Mouse (Mus musculus): Measurements from ENCODE around the gene Copg2. TPM values are rescaled to one million over a fixed set of nuclear protein-coding genes. Genes with fewer than 3 reads are reported as not detected.

Gene Copg2
- polyA plus RNA-seq, 1 experiment from 2014 or later: 19.6 TPM

DNA sequence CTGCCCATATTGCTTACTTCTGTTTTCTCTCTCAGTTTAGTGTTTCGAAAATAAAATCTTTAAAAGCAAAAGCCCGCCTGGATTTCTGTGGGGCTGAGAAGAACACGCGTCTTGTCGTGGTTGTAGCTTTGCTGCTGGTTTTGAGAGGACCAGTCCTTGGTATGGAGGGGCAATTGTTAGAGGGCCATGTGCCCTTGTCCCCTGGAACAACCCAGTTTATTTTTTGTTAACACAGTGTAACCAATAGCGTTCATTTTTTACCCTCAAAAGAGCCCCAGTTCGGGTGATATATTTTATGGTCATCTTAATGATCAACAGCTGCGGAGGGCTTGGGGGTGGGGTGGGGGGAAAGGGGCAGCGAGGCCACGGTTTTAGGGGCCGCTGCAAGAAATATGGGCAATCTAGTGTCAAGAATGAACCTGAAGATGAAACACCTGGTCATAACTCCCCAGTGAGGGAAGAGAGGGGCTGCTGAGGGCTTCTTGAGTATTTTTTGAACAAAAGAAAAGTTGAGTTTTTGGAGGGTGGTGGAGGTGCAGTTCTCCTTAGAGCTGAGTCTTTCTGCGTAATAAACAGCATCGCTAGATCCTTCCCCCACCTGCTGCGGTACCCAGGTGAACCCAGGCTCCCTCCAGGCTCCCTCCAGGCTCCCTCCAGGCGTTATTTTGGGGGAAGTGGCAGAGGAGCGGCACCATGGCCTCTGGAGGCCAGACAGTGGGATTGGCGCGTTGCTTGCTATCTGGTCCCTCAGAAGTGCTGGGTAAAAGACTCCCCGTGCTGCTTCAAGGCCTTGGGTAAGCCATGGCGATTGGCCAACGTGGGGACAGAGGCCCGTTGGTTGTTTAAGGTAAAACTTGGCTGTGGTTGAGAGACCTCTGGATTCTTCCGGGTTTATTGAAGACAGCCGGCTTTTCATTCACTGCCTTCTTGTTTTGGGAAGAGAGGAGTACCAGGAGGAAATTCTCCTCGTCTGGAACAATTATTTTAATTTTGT lies 185.9 kb downstream of the Copg2 start:
- Histone ChIP-seq H3K4me2 (no peak overlapping the region), H3K27me3 (no peaks in the 10 kb centered on the region), H3K36me3 (no peaks in the 10 kb centered on the region), H3K9me3 (replicated peaks) (no peaks in the 10 kb centered on the region), H3K9ac (no peak overlapping the region), H3K27ac (peak overlapping the region; percentile 9; the same call in 1 of the 2 replicates), H3K4me1 (replicated peaks) (peaks cover 3% of the 10 kb centered on the region), H3K4me3 (no peak overlapping the region)
- 61% methylated on average over 25 of the region's 25 CpGs for WGBS
- no peak for ATAC-seq (replicated peaks; ENCODE audit: insufficient number of reproducible peaks, insufficient read depth, low FRiP score, low read depth)

DNA sequence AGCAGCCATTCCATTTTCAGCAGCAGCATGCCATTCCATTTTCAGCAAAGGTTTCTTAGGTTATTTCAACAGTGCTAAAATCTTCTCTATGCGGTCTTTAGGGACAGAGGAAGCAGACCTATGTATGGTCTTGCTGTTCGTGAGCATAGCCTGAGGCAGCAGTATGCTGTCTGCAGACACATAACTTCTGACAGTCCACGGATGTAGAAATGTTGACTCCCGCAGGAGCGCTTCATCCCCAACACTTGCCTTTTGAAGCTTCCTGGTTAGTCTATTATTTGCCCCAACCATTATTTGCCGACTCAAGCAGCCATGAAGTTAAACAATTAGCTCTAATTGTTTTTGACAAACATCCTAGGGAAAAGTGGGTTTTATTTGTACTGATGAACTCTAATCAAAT lies 187.5 kb downstream of the Copg2 start:
- 72% methylated on average over 6 of the region's 6 CpGs for WGBS
- H3K36me3 ChIP-seq: no peaks in the 10 kb centered on the region

GRCm38 (mm10) chr6:30703977-30704602 lies 192.5 kb downstream of the Copg2 start:
- peaks cover 21% of the 10 kb centered on the region for H3K4me1 ChIP-seq (replicated peaks)
- peak; percentile 67 for ATAC-seq (replicated peaks; ENCODE audit: insufficient number of reproducible peaks, insufficient read depth, low FRiP score, low read depth)
- no peaks in the 10 kb centered on the region for H3K27me3 ChIP-seq
- no peaks in the 10 kb centered on the region for H3K9me3 ChIP-seq (replicated peaks)
- no peak overlapping the region for H3K4me2 ChIP-seq
- H3K36me3 ChIP-seq: no peaks in the 10 kb centered on the region
- H3K27ac ChIP-seq: peak overlapping the region; percentile 55
- WGBS: 55% methylated on average over 9 of the region's 9 CpGs
- H3K4me3 ChIP-seq: no peak overlapping the region
- no peak overlapping the region for H3K9ac ChIP-seq

More for the DNA sequence above, 187.5 kb downstream of the Copg2 start:
- Histone ChIP-seq H3K27me3 (no peaks in the 10 kb centered on the region), H3K4me3 (no peak overlapping the region), H3K4me1 (replicated peaks) (peaks cover 6% of the 10 kb centered on the region), H3K9ac (no peak overlapping the region), H3K4me2 (no peak overlapping the region), H3K27ac (no peak overlapping the region), H3K9me3 (replicated peaks) (no peaks in the 10 kb centered on the region)
- ATAC-seq (replicated peaks; ENCODE audit: insufficient number of reproducible peaks, insufficient read depth, low FRiP score, low read depth): no peak

GRCm38 (mm10) chr6:30703476-30703875 lies 193.1 kb downstream of the Copg2 start:
- Histone ChIP-seq H3K36me3 (no peaks in the 10 kb centered on the region), H3K27ac (peak overlapping the region; percentile 55), H3K9ac (no peak overlapping the region), H3K4me2 (no peak overlapping the region), H3K27me3 (no peaks in the 10 kb centered on the region), H3K4me3 (no peak overlapping the region), H3K9me3 (replicated peaks) (no peaks in the 10 kb centered on the region), H3K4me1 (replicated peaks) (peaks cover 21% of the 10 kb centered on the region)
- 37% methylated on average over 6 of the region's 6 CpGs for WGBS
- no peak for ATAC-seq (replicated peaks; ENCODE audit: insufficient number of reproducible peaks, insufficient read depth, low FRiP score, low read depth)

GRCm38 (mm10) chr6:30702881-30703280 lies 193.7 kb downstream of the Copg2 start:
- Histone ChIP-seq H3K36me3 (no peaks in the 10 kb centered on the region), H3K27ac (no peak overlapping the region), H3K4me3 (no peak overlapping the region), H3K27me3 (no peaks in the 10 kb centered on the region), H3K9ac (no peak overlapping the region), H3K4me1 (replicated peaks) (peaks cover 23% of the 10 kb centered on the region), H3K9me3 (replicated peaks) (no peaks in the 10 kb centered on the region), H3K4me2 (no peak overlapping the region)
- 86% methylated on average over 6 of the region's 6 CpGs for WGBS
- no peak for ATAC-seq (replicated peaks; ENCODE audit: insufficient number of reproducible peaks, insufficient read depth, low FRiP score, low read depth)

- 0 out of 2 replicates have a peak, but pooled peaks have one; percentile 29 for ATAC-seq (replicated peaks; ENCODE audit: insufficient number of reproducible peaks, insufficient read depth, low FRiP score, low read depth)
- H3K27me3 ChIP-seq: no peaks in the 10 kb centered on the region
- no peaks in the 10 kb centered on the region for H3K9me3 ChIP-seq (replicated peaks)
- no peak overlapping the region for H3K4me3 ChIP-seq
- no peak overlapping the region for H3K9ac ChIP-seq
- H3K27ac ChIP-seq: peak overlapping the region; percentile 71
- no peak overlapping the region for H3K4me2 ChIP-seq
- 43% methylated on average over 6 of the region's 6 CpGs for WGBS
- peaks cover 29% of the 10 kb centered on the region for H3K4me1 ChIP-seq (replicated peaks)
- H3K36me3 ChIP-seq: no peaks in the 10 kb centered on the region
Observed at GRCm38 (mm10) chr6:30700182-30700581, 196.4 kb downstream of the Copg2 start.

DNA sequence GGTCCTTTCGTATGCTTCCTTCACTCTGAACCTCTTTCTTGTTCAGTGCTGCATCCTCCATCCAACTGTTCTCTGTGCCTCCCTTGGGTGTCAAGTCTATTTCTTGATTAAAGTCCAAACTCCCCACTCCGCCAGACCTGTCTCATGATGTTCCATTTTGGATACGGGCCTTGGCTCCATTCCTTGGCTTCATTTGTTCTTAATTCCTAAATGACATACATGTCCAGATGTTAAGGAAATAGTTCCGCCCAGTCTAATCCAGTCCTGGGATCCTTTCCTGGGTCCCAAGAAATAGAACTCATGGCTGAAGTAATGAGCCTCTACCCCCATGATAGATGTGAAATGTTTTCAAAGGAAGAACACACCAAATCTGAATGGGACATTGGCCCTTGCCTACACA lies 198.6 kb downstream of the Copg2 start:
- H3K9ac ChIP-seq: no peak overlapping the region
- no peaks in the 10 kb centered on the region for H3K9me3 ChIP-seq (replicated peaks)
- no peak overlapping the region for H3K4me2 ChIP-seq
- H3K36me3 ChIP-seq: no peaks in the 10 kb centered on the region
- H3K27ac ChIP-seq: peak overlapping the region; percentile 60
- H3K27me3 ChIP-seq: no peaks in the 10 kb centered on the region
- ATAC-seq (replicated peaks; ENCODE audit: insufficient number of reproducible peaks, insufficient read depth, low FRiP score, low read depth): no peak
- H3K4me1 ChIP-seq (replicated peaks): peaks cover 18% of the 10 kb centered on the region
- WGBS: 76% methylated on average over 4 of the region's 4 CpGs
- H3K4me3 ChIP-seq: no peak overlapping the region

MicroRNAs encoded within 50 kb of the gene (microRNA counts, 519-probe panel; counts per million panel counts)
- microRNA mmu-miR-335-3p: 3,297 counts per million, percentile 80 among the panel's probes with 10 or more counts
- 4,713 counts per million, percentile 98 among the panel's probes with 10 or more counts for microRNA mmu-miR-335-5p

Small RNAs within 50 kb of the gene (microRNA-seq; reads per million reads assigned to microRNA genes)
- 117,697 reads per million, percentile 100 among the genes with 10 or more reads in this experiment for gene Mir335

Other genes with a start within 250 kb of the Copg2 start
- gene Cep41, start 203.0 kb downstream of the Copg2 start, polyA plus RNA-seq (2015; fragmentation: Nextera tagmentation; extraction: Ambion mirVana): 9.3 and 10.0 TPM in 2 replicates
- 1,527 and 1,993 TPM in 2 replicates for gene Mest, start 173.2 kb downstream of the Copg2 start, polyA plus RNA-seq (2015; fragmentation: Nextera tagmentation; extraction: Ambion mirVana)
- 0.21 and 0.30 TPM in 2 replicates for gene Tsga13, start 18.8 kb upstream of the Copg2 start, polyA plus RNA-seq (2015; fragmentation: Nextera tagmentation; extraction: Ambion mirVana)
- gene Klf14, start 62.3 kb upstream of the Copg2 start, polyA plus RNA-seq (2015; fragmentation: Nextera tagmentation; extraction: Ambion mirVana): 1.8 and 2.7 TPM in 2 replicates